Mouse (Mus musculus) forebrain, postnatal 0 days (tissue): Measurements from ENCODE around the gene Ctnnd2. TPM values are rescaled to one million over a fixed set of nuclear protein-coding genes. Genes with fewer than 3 reads are reported as not detected.

Source experiments
- ATAC-seq: fragments of 200-750 bp; cut with Nextera tagmentation; 2 replicates; pipeline ENCODE4 v1.8.0; 2017; ENCODE audit warnings: mild to moderate bottlenecking, moderate library complexity
- DNase-seq: peaks from one replicate; pipeline ENCODE4 v3.0.0-alpha.2; 2015
- H3K27ac ChIP-seq: fragments of 300-500 bp; sonication (generic); 2 replicates; pipeline ENCODE4 v1.5.1; 2014; ENCODE audit warnings: low read depth, mild to moderate bottlenecking, antibody characterized with exemption, low read length, moderate library complexity, mixed read lengths
- H3K27me3 ChIP-seq: fragments of 300-500 bp; sonication (generic); 2 replicates; pipeline ENCODE4 v1.6.1; 2014; ENCODE audit warnings: mild to moderate bottlenecking, low read length, mixed read lengths; ENCODE audit not compliant: insufficient read depth
- H3K36me3 ChIP-seq: fragments of 300-500 bp; sonication (generic); 2 replicates; pipeline ENCODE4 v1.6.1; 2014; ENCODE audit warnings: mild to moderate bottlenecking, moderate library complexity; ENCODE audit not compliant: insufficient read depth
- H3K4me1 ChIP-seq: fragments of 300-500 bp; sonication (generic); 2 replicates; pipeline ENCODE4 v1.6.1; 2014; ENCODE audit warnings: antibody characterized with exemption; ENCODE audit not compliant: insufficient read depth
- H3K4me2 ChIP-seq: fragments of 300-500 bp; sonication (generic); 2 replicates; pipeline ENCODE4 v1.6.1; 2014; ENCODE audit warnings: low read depth, mild to moderate bottlenecking, moderate library complexity
- H3K4me3 ChIP-seq: fragments of 300-500 bp; sonication (generic); 2 replicates; pipeline ENCODE4 v1.5.1; 2014; ENCODE audit warnings: low read depth, low read length, mixed read lengths
- H3K9ac ChIP-seq: fragments of 300-500 bp; sonication (generic); 2 replicates; pipeline ENCODE4 v1.6.1; 2014; ENCODE audit warnings: mild to moderate bottlenecking
- H3K9me3 ChIP-seq: fragments of 300-500 bp; sonication (generic); 2 replicates; pipeline ENCODE4 v1.6.1; 2016; ENCODE audit warnings: low read length
- CTCF ChIP-seq: sonication (generic); IDR thresholded peaks from 2 replicates; pipeline ENCODE4 v1.5.1; 2016; ENCODE audit warnings: antibody characterized with exemption, control low read depth, low read depth
- WGBS: fragments of 180-500 bp; shearing (Covaris S2); extraction: QIAGEN DNeasy Blood & Tissue Kit; methylation state at CpG from one replicate; pipeline ENCODE4 v1.1.7; 2014; 5-methylcytosine and 5-hydroxymethylcytosine counted together
- polyA plus RNA-seq: library from polyadenylated mRNA; unstranded; fragments of >200 nt; fragmentation: Nextera tagmentation; extraction: Ambion mirVana; gene quantifications from 2 replicates; pipeline ENCODE4 v1.2.1, GENCODE M21; 2015
- total RNA-seq: library from RNA; depleted of rRNA; stranded (reverse); fragments of >200 nt; gene quantifications from 2 replicates; pipeline ENCODE4 v1.2.3, GENCODE M21; 2014

Gene Ctnnd2
- total and polyA plus RNA-seq, 2 experiments from 2014 or later = 73.6 to 130 TPM

- no peak for DNase-seq
- Histone ChIP-seq H3K4me3 (no peak overlapping the region), H3K27ac (no peak overlapping the region), H3K36me3 (no peaks in the 10 kb centered on the region), H3K4me2 (no peak overlapping the region), H3K9me3 (no peaks in the 10 kb centered on the region), H3K27me3 (no peaks in the 10 kb centered on the region), H3K4me1 (peaks cover 5% of the 10 kb centered on the region; the same call in 1 of the 2 replicates), H3K9ac (no peak overlapping the region)
- 59% methylated on average over 7 of the region's 7 CpGs for WGBS
- ATAC-seq = no peak
- no peak for TF ChIP-seq CTCF
These were observed 459.8 kb downstream of the Ctnnd2 start for GRCm38 (mm10) chr15:30632113-30632735.

- Histone ChIP-seq H3K27ac (no peak overlapping the region), H3K4me2 (no peak overlapping the region), H3K27me3 (no peaks in the 10 kb centered on the region), H3K4me1 (peaks cover 5% of the 10 kb centered on the region; the same call in 1 of the 2 replicates), H3K9me3 (no peaks in the 10 kb centered on the region), H3K9ac (no peak overlapping the region), H3K4me3 (no peak overlapping the region), H3K36me3 (no peaks in the 10 kb centered on the region)
- DNase-seq (no peak), ATAC-seq (peak; percentile 34; the same call in 1 of the 2 replicates)
- 27% methylated on average over 2 of the region's 2 CpGs for WGBS
- no peak for TF ChIP-seq CTCF
These were observed 461.5 kb downstream of the Ctnnd2 start for GRCm38 (mm10) chr15:30633917-30634316.

- Histone ChIP-seq H3K27ac (no peak overlapping the region), H3K4me3 (no peak overlapping the region), H3K4me1 (peaks cover 5% of the 10 kb centered on the region; the same call in 1 of the 2 replicates), H3K36me3 (no peaks in the 10 kb centered on the region), H3K9ac (no peak overlapping the region), H3K9me3 (no peaks in the 10 kb centered on the region), H3K27me3 (no peaks in the 10 kb centered on the region), H3K4me2 (no peak overlapping the region)
- TF ChIP-seq CTCF = no peak
- DNase-seq = no peak
- no peak; the same call in 1 of the 2 replicates for ATAC-seq
- 21% methylated on average over 5 of the region's 5 CpGs for WGBS
These were observed 462.1 kb downstream of the Ctnnd2 start for GRCm38 (mm10) chr15:30634522-30634921.

- no peak overlapping the region for H3K4me3 ChIP-seq
- no peak for TF ChIP-seq CTCF
- no peak overlapping the region for H3K9ac ChIP-seq
- no peak for ATAC-seq
- no peaks in the 10 kb centered on the region for H3K4me1 ChIP-seq
- no peaks in the 10 kb centered on the region for H3K36me3 ChIP-seq
- no peaks in the 10 kb centered on the region for H3K9me3 ChIP-seq
- WGBS = 93% methylated on average over 5 of the region's 5 CpGs
- no peak overlapping the region for H3K27ac ChIP-seq
- no peak for DNase-seq
- H3K27me3 ChIP-seq = no peaks in the 10 kb centered on the region
- H3K4me2 ChIP-seq = no peak overlapping the region
These were observed 468.3 kb downstream of the Ctnnd2 start for GRCm38 (mm10) chr15:30640651-30641050.

- no peak overlapping the region for H3K27ac ChIP-seq
- no peak for TF ChIP-seq CTCF
- WGBS = 58% methylated on average over 1 of the region's 1 CpGs
- H3K4me1 ChIP-seq = 0 out of 2 replicates have a peak, but pooled peaks cover 3% of the 10 kb centered on the region
- no peaks in the 10 kb centered on the region for H3K36me3 ChIP-seq
- H3K4me3 ChIP-seq = no peak overlapping the region
- H3K27me3 ChIP-seq = no peaks in the 10 kb centered on the region
- no peak overlapping the region for H3K9ac ChIP-seq
- DNase-seq (no peak), ATAC-seq (no peak)
- H3K4me2 ChIP-seq = no peak overlapping the region
- H3K9me3 ChIP-seq = no peaks in the 10 kb centered on the region
These were observed 473.3 kb downstream of the Ctnnd2 start for GRCm38 (mm10) chr15:30645688-30646087.

- H3K27ac ChIP-seq = no peak overlapping the region
- no peak; the same call in 1 of the 2 replicates for TF ChIP-seq CTCF
- no peaks in the 10 kb centered on the region for H3K27me3 ChIP-seq
- H3K4me1 ChIP-seq = 0 out of 2 replicates have a peak, but pooled peaks cover 3% of the 10 kb centered on the region
- ATAC-seq = peak; percentile 69
- H3K4me3 ChIP-seq = peak overlapping the region; percentile 54
- peak overlapping the region; percentile 97 for H3K4me2 ChIP-seq
- H3K9me3 ChIP-seq = no peaks in the 10 kb centered on the region
- 3% methylated on average over 86 of the region's 94 CpGs for WGBS
- H3K36me3 ChIP-seq = no peaks in the 10 kb centered on the region
- DNase-seq = peak; percentile 31
- peak overlapping the region; percentile 74 for H3K9ac ChIP-seq
These were observed 474.4 kb downstream of the Ctnnd2 start for GRCm38 (mm10) chr15:30646501-30647431.
